7 mouse cellular contexts compared by ENCODE assay signal in the genomic region with DNA sequence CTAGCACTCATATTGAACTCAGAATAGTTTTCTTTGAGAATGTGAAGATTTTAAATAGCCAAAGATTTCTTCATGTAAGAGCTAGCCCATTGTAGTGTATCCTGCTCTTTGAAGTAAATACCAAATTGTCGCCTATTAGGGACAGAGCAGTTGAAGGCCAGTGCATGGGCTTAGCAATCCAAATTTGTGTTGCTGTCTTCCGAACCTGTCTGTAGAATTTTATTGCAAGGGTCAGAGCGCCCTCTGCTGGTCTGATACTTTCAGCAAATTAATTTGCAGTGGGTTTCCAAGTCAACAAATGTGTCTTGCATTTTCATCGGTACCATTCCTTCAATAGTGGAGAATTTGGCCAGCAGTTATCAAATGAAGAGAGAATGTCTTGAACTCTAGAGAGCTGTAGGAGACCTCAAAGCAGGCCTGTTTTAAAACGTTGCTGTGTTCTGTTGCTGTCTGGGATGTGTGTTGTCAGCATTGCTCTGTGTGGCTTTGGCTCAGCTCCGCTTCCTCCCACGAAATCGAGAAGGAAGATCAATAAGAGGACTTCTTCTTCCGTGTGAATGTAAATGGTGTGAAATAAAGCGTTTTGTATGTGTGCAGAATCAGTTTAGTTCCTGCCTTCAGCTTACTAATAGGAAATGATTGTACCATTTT.
DNase-seq lines count a peak whose midpoint lies in the region; ATAC-seq and TF ChIP-seq lines count a peak whose summit lies in the region.

No protein-coding gene starts in this region.

- H3K9ac ChIP-seq in limb, embryonic 12.5 days (replicated peaks) = no peak overlapping the region

- DNase-seq in adipocyte (ENCODE audit: low spot score) = peak; percentile 91
- peak; percentile 82 for DNase-seq in cerebellum, adult 9-11 months
- peak; percentile 74 to 78 for DNase-seq in gastrocnemius, adult 8-10 months (ENCODE audit: low spot score in 2 of 2)
- peak; percentile 88 for DNase-seq in kidney, adult 9 months
- peak; percentile 70 to 89 for DNase-seq in spleen, postnatal 4 days (ENCODE audit: low spot score in 2 of 2)

- WGBS in limb, embryonic 12.5 days = 35% methylated on average over 10 of the region's 10 CpGs

- no peak overlapping the region for H3K4me3 ChIP-seq in limb, embryonic 12.5 days (replicated peaks)
- no peak overlapping the region for H3K4me3 ChIP-seq in myocyte

- 0 out of 2 replicates have a peak, but pooled peaks have one; percentile 59 for ATAC-seq in limb, embryonic 12.5 days (ENCODE audit: insufficient number of reproducible peaks, insufficient read depth, low FRiP score, low TSS enrichment, low read depth)

- no peak for TF ChIP-seq POLR2A in myocyte (IDR thresholded peaks at IDR 0.05; ENCODE audit: insufficient read length, low read depth)

- H3K9me3 ChIP-seq in limb, embryonic 12.5 days = no peaks in the 10 kb centered on the region

- H3K27ac ChIP-seq in limb, embryonic 12.5 days = no peak overlapping the region

- H3K36me3 ChIP-seq in limb, embryonic 12.5 days = no peaks in the 10 kb centered on the region
- H3K36me3 ChIP-seq in myocyte (ENCODE audit: control insufficient read depth, insufficient read depth) = no peaks in the 10 kb centered on the region

- no peak overlapping the region for H3ac ChIP-seq in myocyte (ENCODE audit: control insufficient read depth, insufficient read length)

- H3K4me1 ChIP-seq in limb, embryonic 12.5 days (replicated peaks) = no peaks in the 10 kb centered on the region

- no peaks in the 10 kb centered on the region for H3K27me3 ChIP-seq in limb, embryonic 12.5 days
- H3K27me3 ChIP-seq in myocyte (ENCODE audit: control insufficient read depth, insufficient read depth, insufficient read length) = no peaks in the 10 kb centered on the region

- H3K79me2 ChIP-seq in myocyte (ENCODE audit: control insufficient read depth, insufficient read depth) = no peaks in the 10 kb centered on the region

- H3K4me2 ChIP-seq in limb, embryonic 12.5 days = no peak overlapping the region
- H3K4me2 ChIP-seq in myocyte (ENCODE audit: low read depth) = peak overlapping the region; percentile 27

TF ChIP-seq in myocyte, 11 proteins besides CTCF, POLR2A, EP300 and RAD21:
- TF ChIP-seq TCF12 (IDR thresholded peaks at IDR 0.05; ENCODE audit: insufficient read depth, poor library complexity, severe bottlenecking) = no peak
- no peak for TF ChIP-seq TCF3 (IDR thresholded peaks at IDR 0.05; ENCODE audit: insufficient read length, low read depth)
- no peak for TF ChIP-seq CEBPB (IDR thresholded peaks at IDR 0.05; ENCODE audit: insufficient read depth, poor library complexity, severe bottlenecking)
- TF ChIP-seq MAX (IDR thresholded peaks at IDR 0.05; ENCODE audit: low read depth) = no peak
- TF ChIP-seq SRF (IDR thresholded peaks at IDR 0.05; ENCODE audit: control insufficient read depth, insufficient read length, low read depth) = no peak
- TF ChIP-seq POLR2AphosphoS2 (IDR thresholded peaks at IDR 0.05; ENCODE audit: insufficient read length, low read depth) = no peak
- TF ChIP-seq USF1 (IDR thresholded peaks at IDR 0.05; ENCODE audit: low read depth) = no peak
- TF ChIP-seq MYOG (IDR thresholded peaks at IDR 0.05; ENCODE audit: control insufficient read depth in 1 of 3, insufficient read depth in 1 of 3, insufficient read length in 2 of 3, low read depth in 2 of 3) = no peak
